Mouse (Mus musculus) lung, postnatal 10 days (tissue): ENCODE results near the gene Zfp534.
"Not testable (repeated sequence)": the region's sequence is repeated elsewhere in the genome, so short reads cannot be mapped to it uniquely, and the experiment has no call there.

Experiments
- DNase-seq: peaks from one replicate; pipeline ENCODE4 v3.0.0; 2021

The Zfp534 gene

GRCm38 (mm10) chr4:147702453-147702852, at the start of gene Zfp534:
TSS of gene Zfp534 (minus strand) at chr4:147702553.
- not testable (repeated sequence) for DNase-seq

GRCm38 (mm10) chr4:147746255-147746654, 43.9 kb upstream of the Zfp534 start:
- not testable (repeated sequence) for DNase-seq

DNA sequence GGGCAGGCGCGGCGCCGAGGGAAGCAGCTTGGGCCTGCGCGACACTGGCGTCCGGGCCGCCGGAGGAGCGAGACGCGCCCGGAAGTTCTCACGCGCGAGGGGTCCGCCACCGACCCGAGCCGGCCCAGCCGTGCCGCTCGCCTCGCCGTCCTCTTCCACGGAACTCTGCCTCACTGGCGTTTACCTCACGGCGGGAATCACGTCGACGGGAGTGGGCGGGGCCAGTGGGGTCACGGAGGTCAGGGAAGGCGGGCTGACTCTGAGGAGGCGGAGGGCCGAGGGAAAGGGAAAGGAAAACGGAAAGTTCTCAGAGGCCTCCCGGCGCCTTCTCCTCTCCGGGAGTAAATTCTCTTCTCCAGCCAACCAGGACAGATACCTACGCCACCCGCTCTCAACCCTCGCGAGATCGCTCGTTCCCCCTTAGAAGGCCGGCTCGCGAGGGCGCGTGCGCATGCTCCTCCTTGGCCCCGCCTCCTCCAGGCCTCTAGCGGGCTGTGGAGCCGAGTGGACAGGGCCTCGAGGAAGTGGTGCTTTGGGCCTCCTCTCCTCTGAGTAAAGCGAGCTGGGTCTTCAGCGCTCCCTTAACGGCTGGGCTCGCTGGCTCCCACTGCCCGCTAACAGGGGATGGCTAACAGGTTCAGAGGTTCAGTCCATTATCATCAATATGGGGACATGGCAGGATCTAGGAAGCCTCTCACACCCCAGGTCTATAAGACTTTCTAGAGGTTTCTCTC, 36.5 kb upstream of the Zfp534 start:
- DNase-seq: peak; percentile 3

- not testable (repeated sequence) for DNase-seq
These were observed 47.1 kb downstream of the Zfp534 start for GRCm38 (mm10) chr4:147655245-147655644.

DNA sequence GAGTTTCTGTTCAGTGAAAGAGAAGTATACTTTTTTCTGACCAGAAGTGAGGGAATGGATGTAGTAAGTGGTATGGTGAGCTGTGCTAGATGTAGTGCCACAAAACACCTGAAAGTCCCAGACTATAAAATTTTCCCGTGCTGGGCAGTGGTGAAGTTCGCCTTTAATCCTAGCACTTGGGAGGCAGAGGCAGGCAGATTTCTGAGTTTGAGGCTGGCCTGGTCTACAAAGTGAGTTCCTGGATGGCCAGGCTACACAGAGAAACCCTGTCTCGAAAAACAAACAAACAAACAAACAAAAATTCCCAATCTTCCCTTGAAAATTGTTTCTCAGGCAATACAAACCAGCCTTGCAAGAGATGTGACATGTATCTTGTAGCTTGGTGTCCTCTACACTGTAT, 54.9 kb downstream of the Zfp534 start:
- DNase-seq: not testable (repeated sequence)

- not testable (repeated sequence) for DNase-seq
These were observed 59.9 kb downstream of the Zfp534 start, which contains the start of gene Zfp979 for GRCm38 (mm10) chr4:147642413-147642812. TSS of gene Zfp979 (minus strand) at chr4:147642513.

- not testable (repeated sequence) for DNase-seq
These were observed 60.4 kb downstream of the Zfp534 start for GRCm38 (mm10) chr4:147641932-147642331.

GRCm38 (mm10) chr4:147633818-147634262, 68.5 kb downstream of the Zfp534 start:
- not testable (repeated sequence) for DNase-seq
